Mouse (Mus musculus): ENCODE data around the gene Nectin2. TPM values are rescaled to one million over a fixed set of nuclear protein-coding genes. Genes with fewer than 3 reads are reported as not detected.

Nectin2 gene
- polyA plus RNA-seq, 1 experiment from 2014 or later = 60.4 TPM

GRCm38 (mm10) chr7:19698907-19699826, 51.1 kb downstream of the Nectin2 start, which contains the start of gene Apoe:
Apoe (minus strand) TSS chr7:19699188.
- no peaks in the 10 kb centered on the region; the same call in 1 of the 2 replicates for H3K36me3 ChIP-seq
- ATAC-seq (ENCODE audit: low FRiP score, low read depth) = peak; percentile 72
- peak within 1 kb of the TSS; percentile 54 for H3K27ac ChIP-seq (replicated peaks)
- H3K4me1 ChIP-seq (replicated peaks) = peaks cover 18% of the 10 kb centered on the region
- H3K4me2 ChIP-seq = peak within 1 kb of the TSS; percentile 58
- H3K9me3 ChIP-seq = no peaks in the 10 kb centered on the region
- WGBS = 2% methylated on average over 19 of the region's 20 CpGs
- peak within 1 kb of the TSS; percentile 34 for H3K4me3 ChIP-seq
- no peaks in the 10 kb centered on the region for H3K27me3 ChIP-seq
- peak within 1 kb of the TSS; percentile 30 for H3K9ac ChIP-seq

GRCm38 (mm10) chr7:19697949-19698906, 52.1 kb downstream of the Nectin2 start:
- H3K4me1 ChIP-seq (replicated peaks) = peaks cover 18% of the 10 kb centered on the region
- WGBS = 3% methylated on average over 28 of the region's 28 CpGs
- H3K4me2 ChIP-seq = peak overlapping the region; percentile 58
- H3K4me3 ChIP-seq = peak overlapping the region; percentile 34
- peak overlapping the region; percentile 54 for H3K27ac ChIP-seq (replicated peaks)
- H3K27me3 ChIP-seq = no peaks in the 10 kb centered on the region
- no peak for ATAC-seq (ENCODE audit: low FRiP score, low read depth)
- H3K9me3 ChIP-seq = no peaks in the 10 kb centered on the region
- no peaks in the 10 kb centered on the region; the same call in 1 of the 2 replicates for H3K36me3 ChIP-seq
- peak overlapping the region; percentile 30 for H3K9ac ChIP-seq

DNA sequence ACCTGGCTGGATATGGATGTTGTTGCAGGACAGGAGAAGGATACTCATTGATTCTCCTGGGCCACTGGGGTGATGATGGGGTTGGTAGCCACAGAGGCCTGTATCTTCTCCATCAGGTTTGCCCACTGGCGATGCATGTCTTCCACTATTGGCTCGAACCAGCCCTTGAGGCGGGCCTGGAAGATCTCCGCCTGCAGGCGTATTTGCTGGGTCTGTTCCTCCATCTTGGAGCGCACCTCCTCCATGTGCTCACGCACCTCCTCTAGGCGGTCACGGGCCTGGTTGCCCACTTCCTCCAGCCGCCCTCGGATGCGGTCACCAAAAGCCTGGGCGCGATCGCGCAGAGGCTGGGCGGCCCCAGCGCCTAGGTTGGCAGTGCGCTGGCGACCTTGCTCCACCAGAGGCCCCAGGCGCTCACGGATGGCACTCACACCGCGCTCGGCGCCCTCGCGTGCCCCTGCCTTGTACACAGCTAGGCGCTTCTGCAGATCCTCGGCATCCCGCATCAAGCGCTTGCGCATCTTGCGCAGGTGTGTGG, 53.9 kb downstream of the Nectin2 start:
- WGBS = 95% methylated on average over 34 of the region's 34 CpGs
- no peaks in the 10 kb centered on the region for H3K36me3 ChIP-seq
- H3K9ac ChIP-seq = no peak overlapping the region
- no peaks in the 10 kb centered on the region for H3K27me3 ChIP-seq
- ATAC-seq (ENCODE audit: low FRiP score, low read depth) = no peak
- H3K27ac ChIP-seq (replicated peaks) = no peak overlapping the region
- no peak overlapping the region for H3K4me2 ChIP-seq
- H3K4me1 ChIP-seq (replicated peaks) = peaks cover 18% of the 10 kb centered on the region
- no peak overlapping the region for H3K4me3 ChIP-seq
- no peaks in the 10 kb centered on the region for H3K9me3 ChIP-seq

DNA sequence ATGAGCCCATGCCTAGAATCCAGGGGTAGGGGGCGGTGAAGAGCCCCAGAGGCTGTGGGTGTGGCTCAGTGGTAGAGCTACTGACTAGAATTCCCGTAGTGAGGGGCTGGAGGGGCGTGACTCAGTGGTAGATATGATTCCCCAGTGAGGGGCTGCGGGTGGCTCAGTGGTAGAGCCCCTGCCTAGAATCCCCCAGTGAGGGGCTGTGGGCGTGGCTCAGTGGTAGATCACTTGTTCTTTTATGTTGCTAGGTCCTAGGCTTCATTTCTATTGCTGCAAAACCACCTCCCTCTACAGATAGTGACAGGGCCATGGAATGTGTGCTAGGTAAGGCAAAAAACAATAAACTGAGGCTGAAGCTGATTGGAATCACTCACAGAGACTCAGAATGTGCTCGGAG, 54.4 kb downstream of the Nectin2 start:
- no peaks in the 10 kb centered on the region for H3K27me3 ChIP-seq
- H3K4me3 ChIP-seq = no peak overlapping the region
- no peaks in the 10 kb centered on the region for H3K9me3 ChIP-seq
- no peaks in the 10 kb centered on the region for H3K36me3 ChIP-seq
- peaks cover 18% of the 10 kb centered on the region for H3K4me1 ChIP-seq (replicated peaks)
- H3K9ac ChIP-seq = no peak overlapping the region
- 92% methylated on average over 6 of the region's 6 CpGs for WGBS
- no peak overlapping the region for H3K27ac ChIP-seq (replicated peaks)
- no peak for ATAC-seq (ENCODE audit: low FRiP score, low read depth)
- no peak overlapping the region for H3K4me2 ChIP-seq

DNA sequence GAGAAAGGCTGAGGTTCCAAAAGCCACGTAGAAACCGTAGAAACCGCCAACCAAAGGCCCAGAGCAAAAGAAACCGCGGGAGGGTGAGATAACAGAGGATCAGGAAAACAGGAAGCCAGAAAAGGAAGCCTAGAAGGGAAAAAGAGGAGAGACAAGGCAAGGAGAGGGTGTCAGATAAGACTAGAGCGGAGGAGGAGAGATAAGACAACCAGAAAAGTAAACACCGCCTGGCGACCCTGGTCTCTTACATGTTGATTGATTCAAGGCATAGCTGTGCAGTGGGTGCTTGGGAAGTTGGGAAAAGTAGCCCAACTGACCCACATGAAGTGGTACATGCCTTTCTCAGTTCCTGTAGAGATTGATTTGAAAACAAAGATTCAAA, 55.1 kb downstream of the Nectin2 start:
- Histone ChIP-seq H3K9me3 (no peaks in the 10 kb centered on the region), H3K36me3 (no peaks in the 10 kb centered on the region), H3K27ac (replicated peaks) (no peak overlapping the region), H3K4me2 (no peak overlapping the region), H3K9ac (no peak overlapping the region), H3K27me3 (no peaks in the 10 kb centered on the region), H3K4me1 (replicated peaks) (peaks cover 18% of the 10 kb centered on the region), H3K4me3 (no peak overlapping the region)
- 53% methylated on average over 8 of the region's 8 CpGs for WGBS
- ATAC-seq (ENCODE audit: low FRiP score, low read depth) = no peak

- no peaks in the 10 kb centered on the region for H3K36me3 ChIP-seq
- no peak overlapping the region for H3K9ac ChIP-seq
- WGBS = 87% methylated on average over 10 of the region's 10 CpGs
Observed at GRCm38 (mm10) chr7:19694336-19695212, 55.7 kb downstream of the Nectin2 start.

DNA sequence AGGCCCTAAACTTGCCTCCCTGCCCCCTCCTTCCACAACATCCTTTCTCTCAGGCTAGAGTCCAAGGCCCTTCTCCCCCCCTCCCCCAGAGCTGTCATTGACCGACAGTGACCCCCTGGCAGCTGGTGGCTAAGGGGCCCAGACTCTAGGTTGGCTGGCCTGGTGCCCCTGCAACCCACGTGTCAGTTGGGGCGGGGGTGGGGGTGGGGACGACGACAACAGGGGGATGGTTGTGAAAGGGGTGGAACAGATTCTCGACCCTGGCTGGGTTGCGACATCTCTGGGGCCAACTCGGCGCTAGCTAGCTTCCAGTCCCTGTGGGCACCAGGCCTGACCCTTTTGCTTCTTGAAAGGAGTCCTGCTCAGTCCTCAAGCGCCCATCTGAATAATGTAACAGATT, 56.9 kb downstream of the Nectin2 start:
- H3K4me2 ChIP-seq = no peak overlapping the region
- H3K9ac ChIP-seq = no peak overlapping the region
- H3K4me3 ChIP-seq = no peak overlapping the region
- peaks cover 6% of the 10 kb centered on the region for H3K4me1 ChIP-seq (replicated peaks)
- peak overlapping the region; percentile 16; the same call in 1 of the 2 replicates for H3K27ac ChIP-seq (replicated peaks)
- 21% methylated on average over 10 of the region's 10 CpGs for whole genome bisulfite sequencing
- no peaks in the 10 kb centered on the region for H3K27me3 ChIP-seq
- no peaks in the 10 kb centered on the region for H3K9me3 ChIP-seq
- peak; percentile 60 for ATAC-seq (ENCODE audit: low FRiP score, low read depth)
- no peaks in the 10 kb centered on the region for H3K36me3 ChIP-seq

More at GRCm38 (mm10) chr7:19694336-19695212, 55.7 kb downstream of the Nectin2 start:
- H3K27ac ChIP-seq (replicated peaks) = no peak overlapping the region
- peaks cover 17% of the 10 kb centered on the region for H3K4me1 ChIP-seq (replicated peaks)
- H3K9me3 ChIP-seq = no peaks in the 10 kb centered on the region
- H3K4me3 ChIP-seq = no peak overlapping the region
- no peak overlapping the region for H3K4me2 ChIP-seq
- no peak for ATAC-seq (ENCODE audit: low FRiP score, low read depth)
- H3K27me3 ChIP-seq = no peaks in the 10 kb centered on the region

GRCm38 (mm10) chr7:19691873-19692865, 58.1 kb downstream of the Nectin2 start, which contains the start of gene Apoc1:
Apoc1 (minus strand) TSS chr7:19692660.
- Histone ChIP-seq H3K4me3 (no peak within 1 kb of the TSS), H3K9me3 (no peaks in the 10 kb centered on the region), H3K4me1 (replicated peaks) (no peaks in the 10 kb centered on the region), H3K36me3 (no peaks in the 10 kb centered on the region), H3K27ac (replicated peaks) (peak within 1 kb of the TSS; percentile 16; the same call in 1 of the 2 replicates), H3K4me2 (no peak within 1 kb of the TSS), H3K27me3 (no peaks in the 10 kb centered on the region), H3K9ac (no peak within 1 kb of the TSS)
- no peak for ATAC-seq (ENCODE audit: low FRiP score, low read depth)
- WGBS = 54% methylated on average over 28 of the region's 28 CpGs

GRCm38 (mm10) chr7:19691434-19691833, 58.8 kb downstream of the Nectin2 start:
- Histone ChIP-seq H3K9me3 (no peaks in the 10 kb centered on the region), H3K4me2 (no peak overlapping the region), H3K27ac (replicated peaks) (no peak overlapping the region), H3K9ac (no peak overlapping the region), H3K36me3 (no peaks in the 10 kb centered on the region), H3K4me3 (no peak overlapping the region), H3K4me1 (replicated peaks) (no peaks in the 10 kb centered on the region), H3K27me3 (no peaks in the 10 kb centered on the region)
- no peak for ATAC-seq (ENCODE audit: low FRiP score, low read depth)
- WGBS = 80% methylated on average over 6 of the region's 6 CpGs

DNA sequence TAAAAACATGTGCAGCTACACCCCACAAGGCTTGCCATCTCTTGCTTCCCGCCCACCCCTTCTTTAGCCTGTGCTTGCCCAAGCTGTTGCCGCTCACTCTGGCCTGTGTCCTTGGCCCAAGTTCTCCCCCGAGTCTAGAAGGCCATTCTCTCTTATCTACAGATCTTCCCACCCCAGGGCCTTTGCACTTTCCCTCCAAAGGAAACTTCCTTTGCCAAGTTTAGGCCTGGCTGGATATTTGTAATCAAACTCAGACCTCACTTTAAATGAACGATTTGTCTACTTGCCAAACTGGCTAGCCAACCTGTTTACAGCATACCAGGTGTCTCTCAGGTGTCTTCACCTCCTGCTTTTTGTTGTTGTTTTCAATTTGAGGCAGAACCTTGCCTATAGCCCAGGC, 59.4 kb downstream of the Nectin2 start:
- ATAC-seq (ENCODE audit: low FRiP score, low read depth) = no peak
- 91% methylated on average over 4 of the region's 4 CpGs for WGBS
- H3K27ac ChIP-seq (replicated peaks) = no peak overlapping the region
- no peak overlapping the region for H3K4me3 ChIP-seq
- no peak overlapping the region for H3K4me2 ChIP-seq
- no peaks in the 10 kb centered on the region for H3K4me1 ChIP-seq (replicated peaks)
- H3K27me3 ChIP-seq = no peaks in the 10 kb centered on the region
- H3K36me3 ChIP-seq = no peaks in the 10 kb centered on the region
- H3K9ac ChIP-seq = no peak overlapping the region
- no peaks in the 10 kb centered on the region for H3K9me3 ChIP-seq

Measured in hindbrain, embryonic 15.5 days (tissue).